Mouse (Mus musculus): Measurements from ENCODE around the gene BC117090.
"Not testable (repeated sequence)": the region's sequence is repeated elsewhere in the genome, so short reads cannot be mapped to it uniquely, and the experiment has no call there.

The BC117090 gene

DNA sequence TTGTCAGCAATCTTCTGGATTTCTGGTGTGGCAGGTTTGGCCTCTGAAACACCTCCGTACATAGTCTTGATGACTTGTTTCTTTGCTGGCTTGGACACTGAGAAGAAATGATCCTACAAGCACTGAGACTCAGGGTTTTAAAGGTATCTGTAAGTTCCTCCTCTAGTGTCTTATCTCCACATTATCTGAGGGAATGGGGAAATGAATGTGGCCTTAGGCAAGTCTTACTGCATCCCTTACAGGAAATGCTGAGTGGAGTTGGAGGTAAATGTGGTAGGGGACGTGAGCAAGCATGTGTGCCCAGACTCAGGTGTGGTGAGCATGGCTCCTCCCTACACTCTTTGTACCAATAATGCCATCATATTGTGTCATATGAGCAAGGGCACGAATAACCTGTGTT is at the start of gene BC117090:
BC117090 (minus strand) TSS at position 101 of the 400 bp plus-strand sequence.
- no peak for DNase-seq

DNA sequence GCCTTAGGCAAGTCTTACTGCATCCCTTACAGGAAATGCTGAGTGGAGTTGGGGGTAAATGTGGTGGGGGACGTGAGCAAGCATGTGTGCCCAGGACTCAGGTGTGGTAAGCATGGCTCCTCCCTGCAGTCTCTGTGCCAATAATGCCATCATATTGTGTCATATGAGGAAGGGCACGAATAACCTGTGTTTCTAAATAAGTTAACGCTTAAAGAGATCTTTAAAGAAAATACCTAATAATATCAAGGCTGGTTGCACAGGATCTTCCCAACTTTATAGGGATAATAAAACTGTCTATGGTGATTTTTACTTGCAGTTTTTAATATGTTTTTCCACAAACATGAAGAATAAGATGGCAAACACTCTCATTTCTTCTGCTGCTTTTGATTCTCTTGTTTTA is 33.5 kb upstream of the BC117090 start, which contains the start of gene BC100530:
BC100530 (minus strand) TSS at position 101 of the 400 bp plus-strand sequence.
- DNase-seq = not testable (repeated sequence)

DNA sequence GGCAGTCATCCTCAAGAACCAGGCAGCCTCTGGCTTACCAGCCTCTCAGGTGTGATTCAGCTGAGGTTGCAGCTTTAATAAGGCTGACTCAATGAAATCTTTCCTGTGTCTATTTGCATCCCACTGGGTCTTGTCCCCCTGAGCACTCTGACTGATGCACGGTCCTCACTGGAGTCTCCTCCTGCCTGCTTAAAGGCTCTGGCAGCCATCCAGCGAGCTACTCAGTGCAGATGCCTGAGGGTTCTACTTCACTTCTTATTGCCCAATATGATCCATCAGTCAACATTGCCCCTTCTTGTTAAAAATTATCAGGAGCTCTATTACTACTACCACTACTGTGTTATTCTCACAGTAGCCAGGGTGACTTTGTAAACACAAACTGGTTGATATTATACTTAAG is 3.0 kb upstream of the BC117090 start:
- DNase-seq = no peak

DNA sequence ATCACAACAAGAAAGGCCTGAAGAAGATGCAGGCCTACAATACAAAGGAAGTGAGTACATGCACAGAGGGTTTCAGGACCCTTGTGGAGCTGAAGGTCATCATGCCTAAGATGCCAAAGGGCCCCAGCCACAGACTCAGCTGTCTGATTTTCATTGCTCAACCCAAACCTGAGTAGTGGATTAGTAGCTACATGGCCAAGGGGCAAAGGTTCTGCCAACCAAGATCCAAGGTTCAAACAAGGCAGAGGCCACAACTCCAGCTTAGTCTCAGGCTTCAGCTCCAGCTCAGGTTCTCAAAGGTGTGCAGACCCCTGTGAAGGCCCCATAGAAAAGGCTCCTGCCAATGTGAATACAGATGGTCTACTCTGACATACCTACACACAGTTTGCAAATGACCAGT is 14.8 kb downstream of the BC117090 start:
- no peak for DNase-seq

DNA sequence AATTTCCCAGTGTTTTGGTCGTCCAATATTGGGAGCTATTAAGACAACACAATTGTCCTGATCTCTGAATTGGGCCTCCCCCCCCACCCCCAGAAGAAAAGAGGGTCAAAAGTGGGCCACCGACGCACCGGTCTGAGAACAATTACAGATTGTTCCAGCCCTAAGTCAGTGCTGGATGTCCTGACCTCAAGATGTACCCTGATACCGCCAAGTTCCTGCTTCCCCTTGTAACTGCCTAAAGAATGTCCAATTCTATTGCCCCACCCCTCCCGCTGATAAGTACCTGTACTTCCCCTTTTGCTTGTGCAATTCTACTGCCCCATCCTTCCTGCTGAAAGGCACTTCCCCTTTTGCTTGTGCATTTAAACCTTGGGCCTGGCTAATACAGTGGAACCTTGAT is 18.0 kb downstream of the BC117090 start:
- DNase-seq = not testable (repeated sequence)

DNA sequence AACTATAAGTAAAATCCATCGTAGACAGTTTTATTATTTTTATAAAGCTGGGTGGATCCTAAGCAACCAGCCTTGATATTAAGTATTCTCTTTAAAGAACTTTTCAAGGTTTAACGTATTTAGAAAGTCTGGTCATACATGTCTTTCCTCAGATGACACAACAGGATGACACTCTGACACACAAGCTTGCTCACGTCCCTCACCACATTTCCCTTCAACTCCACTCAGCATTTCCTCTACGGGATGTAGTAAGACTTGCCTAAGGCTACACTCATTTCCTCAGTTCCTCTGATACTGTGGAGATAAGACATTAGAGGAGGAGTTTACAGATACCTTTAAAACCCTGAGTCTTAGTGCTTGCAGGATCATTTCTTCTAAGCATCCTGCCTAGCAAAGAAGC is 26.5 kb downstream of the BC117090 start:
- no peak for DNase-seq

DNA sequence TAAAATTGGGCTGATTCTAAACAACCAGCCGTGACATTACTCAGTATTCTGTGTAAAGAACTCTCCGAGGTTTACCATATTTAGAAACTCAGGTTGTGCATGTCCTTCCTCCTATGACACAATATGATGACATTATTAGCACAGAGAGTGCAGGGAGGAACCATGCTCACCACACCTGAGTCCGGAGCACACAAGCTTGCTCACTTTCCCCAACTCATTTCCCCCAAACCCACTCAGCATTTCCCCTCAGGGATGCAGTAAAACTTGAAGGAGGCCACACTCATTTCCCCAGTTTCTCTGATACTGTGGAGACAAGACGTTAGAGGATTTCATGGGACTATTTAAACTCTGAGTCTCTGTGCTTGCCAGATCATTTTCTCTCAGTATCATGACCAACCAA is 45.0 kb downstream of the BC117090 start:
- no peak for DNase-seq

DNA sequence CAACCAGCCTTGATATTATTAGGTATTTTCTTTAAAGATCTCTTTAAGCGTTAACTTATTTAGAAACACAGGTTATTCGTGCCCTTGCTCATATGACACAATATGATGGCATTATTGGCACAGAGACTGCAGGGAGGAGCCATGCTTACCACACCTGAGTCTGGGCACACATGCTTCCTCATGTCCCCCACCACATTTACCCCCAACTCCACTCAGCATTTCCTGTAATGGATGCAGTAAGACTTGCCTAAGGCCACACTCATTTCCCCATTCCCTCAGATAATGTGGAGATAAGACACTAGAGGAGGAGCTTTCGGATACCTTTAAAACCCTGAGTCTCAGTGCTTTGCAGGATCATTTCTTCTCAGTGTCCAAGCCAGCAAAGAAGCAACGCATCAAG is 57.3 kb downstream of the BC117090 start, which contains the start of gene Stfa1:
Stfa1 (plus strand) TSS at position 156 of the 400 bp plus-strand sequence.
- not testable (repeated sequence) for DNase-seq

Measured in embryo, embryonic 11 days (tissue).